Mouse (Mus musculus) lung, embryonic 15.5 days (tissue): Measurements from ENCODE around the gene Hoxa11. TPM values are rescaled to one million over a fixed set of nuclear protein-coding genes. Genes with fewer than 3 reads are reported as not detected.

Experiments
- ATAC-seq: fragments of 200-750 bp; cut with Nextera tagmentation; 2 replicates; pipeline ENCODE4 v1.8.0; 2017; ENCODE audit warnings: moderate number of reproducible peaks, borderline replicate concordance; ENCODE audit not compliant: low FRiP score, low TSS enrichment; ENCODE audit errors: extremely low read depth
- H3K27ac ChIP-seq: fragments of 300-500 bp; sonication (generic); 2 replicates; pipeline ENCODE4 v1.5.1; 2015; ENCODE audit warnings: moderate library complexity, mild to moderate bottlenecking, inconsistent platforms
- H3K27me3 ChIP-seq: fragments of 300-500 bp; sonication (generic); 2 replicates; pipeline ENCODE4 v1.6.1; 2015; ENCODE audit warnings: inconsistent platforms
- H3K36me3 ChIP-seq: fragments of 300-500 bp; sonication (generic); 2 replicates; pipeline ENCODE4 v1.6.1; 2015; ENCODE audit warnings: inconsistent platforms
- H3K4me1 ChIP-seq: fragments of 300-500 bp; sonication (generic); 2 replicates; pipeline ENCODE4 v1.6.1; 2015; ENCODE audit warnings: inconsistent platforms
- H3K4me2 ChIP-seq: fragments of 300-500 bp; sonication (generic); 2 replicates; pipeline ENCODE4 v1.6.1; 2015; ENCODE audit warnings: inconsistent platforms, mild to moderate bottlenecking, moderate library complexity
- H3K4me3 ChIP-seq: fragments of 300-500 bp; sonication (generic); 2 replicates; pipeline ENCODE4 v1.5.1; 2015; ENCODE audit warnings: mild to moderate bottlenecking, inconsistent platforms
- H3K9ac ChIP-seq: fragments of 300-500 bp; sonication (generic); 2 replicates; pipeline ENCODE4 v1.6.1; 2015; ENCODE audit warnings: inconsistent platforms
- H3K9me3 ChIP-seq: fragments of 300-500 bp; sonication (generic); 2 replicates; pipeline ENCODE4 v1.6.1; 2016; ENCODE audit warnings: inconsistent platforms
- WGBS: fragments of 180-500 bp; shearing (Covaris S2); methylation state at CpG from one replicate; pipeline ENCODE4 v1.1.7; 2015; 5-methylcytosine and 5-hydroxymethylcytosine counted together
- polyA plus RNA-seq: library from polyadenylated mRNA; unstranded; fragments of >200 nt; fragmentation: Nextera tagmentation; extraction: Ambion mirVana; gene quantifications from 2 replicates; pipeline ENCODE4 v1.2.1, GENCODE M21; 2015

Hoxa11 gene
- polyA plus RNA-seq, 1 experiment from 2014 or later, result not detected

DNA sequence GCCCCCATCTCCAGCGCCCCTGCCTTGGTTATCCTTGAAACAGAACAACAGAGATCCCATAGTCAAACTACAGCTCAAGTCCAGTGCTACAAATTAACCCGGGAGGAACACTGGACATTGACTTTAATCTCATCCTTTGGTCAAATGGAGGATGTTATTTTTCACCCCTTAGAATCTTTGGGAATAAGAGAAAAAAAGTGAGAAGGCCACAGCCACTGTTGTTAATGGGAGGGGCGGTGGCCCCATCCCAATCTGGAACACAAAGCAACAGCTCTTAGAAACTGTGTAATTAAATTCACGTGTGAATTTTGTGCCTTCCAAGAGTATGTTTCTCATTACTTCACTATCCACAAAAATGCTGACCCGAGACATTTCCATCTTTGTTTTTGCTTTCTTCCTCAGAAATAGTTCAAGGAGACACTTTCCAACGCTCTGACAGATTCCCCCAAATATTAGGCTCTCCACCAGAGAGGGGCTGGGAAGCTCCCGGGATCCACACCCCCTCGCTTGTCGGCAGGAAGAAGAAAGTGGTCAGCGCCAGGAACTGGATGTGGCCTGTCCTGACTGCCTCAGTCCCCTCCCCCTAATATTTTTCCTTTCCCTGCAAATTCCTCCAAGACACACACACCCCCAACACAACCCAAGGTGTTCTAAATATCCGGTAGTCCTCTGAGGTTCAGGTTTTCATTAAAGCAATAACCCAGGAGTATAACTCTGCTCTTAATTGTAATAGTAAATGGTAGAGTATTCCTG is 18.0 kb downstream of the Hoxa11 start:
- peaks cover 97% of the 10 kb centered on the region for H3K27me3 ChIP-seq
- ATAC-seq, result no peak
- H3K36me3 ChIP-seq, result no peaks in the 10 kb centered on the region
- no peak overlapping the region for H3K4me2 ChIP-seq
- no peak overlapping the region for H3K27ac ChIP-seq
- H3K9ac ChIP-seq, result no peak overlapping the region
- H3K4me1 ChIP-seq, result peaks cover 12% of the 10 kb centered on the region
- H3K9me3 ChIP-seq, result no peaks in the 10 kb centered on the region
- H3K4me3 ChIP-seq, result no peak overlapping the region
- 6% methylated on average over 11 of the region's 11 CpGs for WGBS

DNA sequence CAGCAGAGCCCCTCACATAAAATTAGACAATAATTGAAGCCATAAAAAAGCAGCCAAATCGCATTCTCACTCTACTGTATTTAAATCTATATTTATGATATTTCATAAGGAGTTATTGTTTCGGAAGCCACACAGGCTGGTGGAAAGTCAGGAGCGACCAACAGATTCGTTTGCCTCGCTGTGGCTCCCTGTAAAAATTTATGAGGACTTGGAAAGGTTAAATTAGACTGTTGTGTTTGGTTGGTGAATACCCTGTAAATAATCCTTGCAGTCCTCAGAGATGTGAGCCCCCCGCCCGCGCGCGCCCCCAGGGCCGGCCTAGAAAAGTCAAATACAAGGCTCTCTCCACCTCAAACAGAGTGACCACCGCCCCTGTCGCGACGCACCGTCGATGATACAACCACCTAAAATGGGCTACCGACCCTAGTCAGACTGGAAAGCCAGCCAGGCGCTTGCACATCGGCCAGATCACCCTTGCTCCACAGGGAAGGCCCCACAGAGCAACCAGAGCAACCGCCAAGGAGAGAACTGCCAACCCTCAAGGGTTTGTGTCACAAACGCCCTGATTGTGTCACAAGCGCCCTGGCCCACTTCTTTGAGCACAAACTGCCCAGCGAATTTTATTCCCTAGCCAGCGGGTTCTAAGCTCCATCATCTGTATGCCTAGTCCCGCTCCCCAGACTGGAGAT is 18.9 kb downstream of the Hoxa11 start:
- Histone ChIP-seq H3K4me1 (peaks cover 17% of the 10 kb centered on the region), H3K27me3 (peaks cover 97% of the 10 kb centered on the region), H3K9ac (no peak overlapping the region), H3K4me2 (0 out of 2 replicates have a peak overlapping the region, but pooled peaks have one; percentile 41), H3K4me3 (0 out of 2 replicates have a peak overlapping the region, but pooled peaks have one; percentile 21), H3K9me3 (no peaks in the 10 kb centered on the region), H3K27ac (no peak overlapping the region), H3K36me3 (no peaks in the 10 kb centered on the region)
- ATAC-seq, result no peak
- 4% methylated on average over 26 of the region's 26 CpGs for WGBS

DNA sequence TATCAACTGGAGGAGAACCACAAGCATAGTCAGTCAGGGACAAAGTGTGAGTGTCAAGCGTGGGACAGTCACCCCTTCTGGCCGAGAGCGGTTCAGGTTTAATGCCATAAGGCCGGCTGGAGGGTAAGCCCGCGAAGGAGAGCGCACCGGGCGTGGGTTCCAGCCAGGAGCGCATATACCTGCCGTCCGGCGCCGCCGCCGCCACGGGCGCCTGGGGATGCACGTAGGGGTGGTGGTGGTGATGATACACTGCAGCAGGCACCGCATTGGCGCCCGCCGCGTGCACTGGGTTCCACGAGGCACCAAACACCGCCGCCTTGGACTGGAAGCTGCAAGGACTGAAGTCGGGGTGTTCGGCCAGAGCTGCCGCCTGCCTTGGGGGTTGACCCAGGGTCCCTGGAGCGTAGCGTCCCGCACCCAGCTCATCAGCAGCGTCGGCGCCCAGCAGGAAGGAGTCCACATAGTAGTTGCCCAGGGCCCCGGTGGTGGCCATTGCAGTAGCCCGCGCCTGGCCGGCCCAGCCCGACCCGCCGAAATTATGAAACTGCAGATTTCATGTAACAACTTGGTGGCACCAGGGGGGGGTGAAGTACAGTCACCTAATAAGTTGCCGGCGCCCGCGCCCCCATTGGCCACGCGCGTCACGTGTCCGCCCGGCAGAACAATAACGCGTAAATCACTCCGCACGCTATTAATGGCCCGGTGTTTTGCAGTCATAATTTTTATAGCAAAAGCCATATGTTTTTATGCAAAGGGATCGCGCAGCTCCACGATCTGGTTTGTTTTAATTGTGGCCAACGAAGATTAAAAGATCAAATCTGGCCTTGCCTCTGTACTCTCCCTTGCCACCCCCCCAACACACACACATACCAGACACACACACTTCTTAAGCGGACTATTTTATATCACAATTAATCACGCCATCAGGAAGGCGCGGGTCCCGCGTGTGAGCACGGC is 19.7 kb downstream of the Hoxa11 start:
- H3K9ac ChIP-seq, result no peak overlapping the region
- H3K9me3 ChIP-seq, result no peaks in the 10 kb centered on the region
- H3K4me2 ChIP-seq, result peak overlapping the region; percentile 41
- 1% methylated on average over 68 of the region's 69 CpGs for WGBS
- ATAC-seq, result no peak
- H3K4me1 ChIP-seq, result peaks cover 22% of the 10 kb centered on the region
- peaks cover 98% of the 10 kb centered on the region for H3K27me3 ChIP-seq
- H3K27ac ChIP-seq, result no peak overlapping the region
- no peaks in the 10 kb centered on the region for H3K36me3 ChIP-seq
- H3K4me3 ChIP-seq, result peak overlapping the region; percentile 21

DNA sequence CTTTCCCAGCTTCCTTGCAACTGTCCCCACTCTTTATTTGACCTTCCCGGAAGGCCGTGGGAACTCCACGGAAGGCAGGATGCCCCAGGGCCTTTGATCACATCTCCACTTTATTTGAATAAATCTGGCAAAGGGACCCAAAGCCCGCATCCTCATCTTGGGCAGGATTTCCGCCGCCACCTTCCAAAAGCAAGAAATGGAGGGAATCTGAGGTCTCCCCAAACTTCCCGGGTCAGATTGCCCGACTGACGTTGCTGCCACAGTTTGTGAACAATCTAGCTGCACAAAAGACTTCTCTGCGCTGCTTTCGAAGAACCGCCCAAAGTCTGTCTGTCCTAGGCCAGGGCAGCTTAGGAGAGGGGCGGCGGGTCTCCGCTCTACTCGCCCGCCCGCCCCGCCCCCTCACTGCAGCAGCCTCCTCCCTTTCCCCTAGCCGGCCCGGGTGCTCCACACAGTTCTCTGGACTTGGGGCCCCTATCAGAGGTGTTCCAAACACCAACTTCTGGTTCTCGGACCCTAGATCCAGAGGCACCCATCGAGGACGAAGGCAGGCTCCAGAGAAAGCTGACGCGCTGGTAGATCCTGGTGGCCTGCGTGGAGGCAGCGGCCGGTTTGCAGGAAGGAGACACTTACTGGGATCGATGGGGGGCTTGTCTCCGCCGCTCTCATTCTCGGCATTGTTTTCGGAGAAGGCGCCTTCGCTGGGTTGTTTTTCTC is 20.6 kb downstream of the Hoxa11 start:
- Histone ChIP-seq H3K4me1 (peaks cover 19% of the 10 kb centered on the region), H3K4me2 (peak overlapping the region; percentile 41), H3K9me3 (no peaks in the 10 kb centered on the region), H3K9ac (no peak overlapping the region), H3K27me3 (peaks cover 98% of the 10 kb centered on the region), H3K4me3 (peak overlapping the region; percentile 21; the same call in 1 of the 2 replicates), H3K36me3 (no peaks in the 10 kb centered on the region), H3K27ac (no peak overlapping the region)
- WGBS, result 2% methylated on average over 36 of the region's 36 CpGs
- ATAC-seq, result no peak

DNA sequence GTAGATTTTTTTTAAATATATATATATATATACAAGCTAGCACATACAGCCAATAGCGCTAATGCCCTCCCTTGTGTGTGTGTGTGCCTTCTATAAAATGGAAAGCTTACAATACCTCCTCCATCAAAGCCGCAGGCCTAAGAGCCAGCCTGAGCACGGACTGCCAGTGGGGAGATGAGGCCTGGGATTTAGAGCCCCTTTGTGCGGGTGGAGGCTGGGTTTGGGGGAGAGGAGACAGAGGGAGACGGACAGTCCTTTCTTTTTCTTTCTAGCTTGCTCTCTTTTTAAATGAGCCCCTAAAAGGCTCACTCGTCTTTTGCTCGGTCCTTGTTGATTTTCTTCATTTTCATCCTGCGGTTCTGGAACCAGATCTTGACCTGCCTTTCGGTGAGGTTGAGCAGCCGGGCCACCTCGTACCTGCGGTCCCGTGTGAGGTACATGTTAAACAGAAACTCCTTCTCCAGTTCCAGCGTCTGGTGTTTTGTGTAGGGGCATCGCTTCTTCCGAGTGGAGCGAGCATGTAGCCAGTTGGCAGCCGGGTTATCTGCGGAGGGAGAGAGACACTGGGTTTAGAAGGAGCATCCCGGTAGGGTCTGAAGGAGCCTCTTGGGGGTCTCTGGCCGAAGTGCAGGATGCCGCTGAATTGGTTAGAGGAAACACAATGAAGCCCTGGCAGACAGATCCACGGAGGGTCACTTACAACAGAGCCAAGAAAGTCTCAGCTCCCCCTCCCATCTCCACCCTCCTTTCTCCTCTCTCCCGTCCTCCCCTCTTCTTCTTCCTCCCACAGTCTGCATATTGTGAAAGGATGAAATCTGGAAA is 21.5 kb downstream of the Hoxa11 start:
- WGBS, result 18% methylated on average over 24 of the region's 24 CpGs
- H3K9ac ChIP-seq, result no peak overlapping the region
- H3K27ac ChIP-seq, result no peak overlapping the region
- H3K27me3 ChIP-seq, result peaks cover 98% of the 10 kb centered on the region
- H3K4me3 ChIP-seq, result no peak overlapping the region
- H3K4me1 ChIP-seq, result peaks cover 19% of the 10 kb centered on the region
- ATAC-seq, result no peak
- H3K4me2 ChIP-seq, result no peak overlapping the region
- no peaks in the 10 kb centered on the region for H3K9me3 ChIP-seq
- H3K36me3 ChIP-seq, result no peaks in the 10 kb centered on the region

DNA sequence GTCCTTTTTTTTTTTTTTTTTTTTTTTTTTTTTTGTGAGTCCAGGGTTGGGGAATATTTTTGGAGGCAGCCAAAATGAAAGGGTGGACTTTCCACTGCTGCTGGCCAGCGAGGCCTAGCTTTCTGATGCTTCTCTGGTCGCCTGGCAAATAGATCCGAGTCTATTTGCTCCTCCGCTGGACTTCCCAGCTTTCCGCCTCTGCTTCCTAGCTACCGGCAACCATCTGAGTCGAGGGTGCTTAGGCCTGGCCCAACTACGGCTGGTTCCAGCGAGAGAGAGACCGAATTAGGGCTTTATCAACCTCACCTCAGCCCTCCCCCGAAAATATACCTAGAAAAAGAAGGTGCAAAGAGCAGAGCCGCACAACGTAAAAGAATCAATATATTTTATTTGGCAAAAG is 22.9 kb downstream of the Hoxa11 start:
- Histone ChIP-seq H3K27ac (no peak overlapping the region), H3K9ac (no peak overlapping the region), H3K4me3 (no peak overlapping the region), H3K9me3 (no peaks in the 10 kb centered on the region), H3K27me3 (peaks cover 99% of the 10 kb centered on the region), H3K4me2 (no peak overlapping the region), H3K4me1 (peaks cover 20% of the 10 kb centered on the region), H3K36me3 (no peaks in the 10 kb centered on the region)
- WGBS, result 47% methylated on average over 13 of the region's 13 CpGs
- no peak for ATAC-seq

DNA sequence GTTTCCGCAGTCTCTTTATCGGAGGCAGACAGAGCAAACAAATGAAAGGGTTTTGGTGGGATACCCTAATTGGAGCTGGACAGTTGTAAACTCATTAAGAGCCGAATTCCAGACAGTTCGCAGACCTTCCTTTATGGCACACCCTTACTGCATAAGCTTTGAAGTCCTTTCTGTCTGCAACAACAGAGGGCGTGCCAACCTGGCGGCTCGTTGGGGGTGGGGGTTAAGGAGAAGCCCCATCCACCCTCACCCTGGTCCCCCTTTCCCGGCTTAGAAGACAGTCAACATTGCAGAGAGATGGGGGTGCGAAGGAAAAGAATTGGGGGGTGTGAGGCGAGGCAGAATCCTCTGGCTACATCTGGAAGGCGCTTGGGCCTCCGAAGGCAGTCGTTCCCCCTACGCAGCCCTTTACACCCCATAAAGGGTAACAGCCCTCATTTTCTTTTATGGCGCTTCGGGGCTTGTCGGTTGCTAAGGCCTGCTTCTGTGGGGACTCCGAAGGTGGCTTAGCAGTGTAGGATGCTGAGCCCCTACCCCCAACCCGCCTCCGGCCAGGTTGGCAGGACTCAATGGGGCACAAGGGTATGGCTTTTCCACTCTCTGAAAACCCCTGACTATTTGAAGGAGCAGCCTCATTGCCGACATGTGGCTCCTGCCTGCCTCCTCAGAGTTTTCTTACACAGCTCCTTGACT is 23.5 kb downstream of the Hoxa11 start:
- Histone ChIP-seq H3K27me3 (peaks cover 99% of the 10 kb centered on the region), H3K27ac (no peak overlapping the region), H3K4me1 (peaks cover 26% of the 10 kb centered on the region), H3K4me2 (peak overlapping the region; percentile 92), H3K9ac (no peak overlapping the region), H3K4me3 (peak overlapping the region; percentile 56), H3K36me3 (no peaks in the 10 kb centered on the region), H3K9me3 (no peaks in the 10 kb centered on the region)
- ATAC-seq, result no peak
- WGBS, result 25% methylated on average over 21 of the region's 21 CpGs

DNA sequence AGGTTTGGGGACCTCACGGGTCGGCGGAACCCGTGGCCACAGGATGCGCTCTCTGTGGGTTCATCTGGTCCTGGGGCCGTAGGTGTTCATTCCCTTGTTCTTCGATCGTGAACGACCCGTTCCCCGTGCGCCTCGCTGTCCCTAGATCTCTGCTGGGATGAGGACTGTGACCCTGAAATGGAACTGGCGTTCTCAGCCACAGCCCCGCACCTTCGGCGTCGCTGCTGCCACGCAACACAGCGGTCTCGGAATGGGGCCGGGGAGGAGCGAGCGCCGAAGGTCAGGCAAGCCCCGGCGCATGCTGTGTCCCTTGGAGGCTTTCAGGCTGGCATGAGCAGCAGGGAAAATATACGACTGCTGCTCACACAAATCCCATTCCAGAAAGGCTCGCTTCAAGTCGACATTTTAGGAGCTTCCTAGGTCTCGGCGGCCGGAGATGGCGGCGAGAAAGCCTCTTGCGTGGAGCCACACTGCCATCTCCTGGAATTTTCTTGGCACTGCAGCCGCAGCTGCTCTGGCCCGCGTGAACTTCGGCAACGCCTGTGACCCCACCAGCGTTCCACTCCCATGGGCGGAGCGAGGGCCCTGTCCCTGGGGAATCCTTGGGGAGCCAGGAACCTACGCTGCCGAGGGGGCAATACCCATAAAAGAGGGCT is 24.1 kb downstream of the Hoxa11 start, which contains the start of gene Hoxa7:
Gene Hoxa7 (minus strand): TSS at position 518 of the 656 bp plus-strand sequence.
- peaks cover 32% of the 10 kb centered on the region for H3K4me1 ChIP-seq
- peak within 1 kb of the TSS; percentile 56 for H3K4me3 ChIP-seq
- H3K9ac ChIP-seq, result peak within 1 kb of the TSS; percentile 60
- H3K4me2 ChIP-seq, result peak within 1 kb of the TSS; percentile 92
- 3% methylated on average over 46 of the region's 46 CpGs for WGBS
- H3K9me3 ChIP-seq, result no peaks in the 10 kb centered on the region
- no peaks in the 10 kb centered on the region for H3K36me3 ChIP-seq
- ATAC-seq, result peak; percentile 58; the same call in 1 of the 2 replicates
- no peak within 1 kb of the TSS for H3K27ac ChIP-seq
- H3K27me3 ChIP-seq, result peaks cover 99% of the 10 kb centered on the region

DNA sequence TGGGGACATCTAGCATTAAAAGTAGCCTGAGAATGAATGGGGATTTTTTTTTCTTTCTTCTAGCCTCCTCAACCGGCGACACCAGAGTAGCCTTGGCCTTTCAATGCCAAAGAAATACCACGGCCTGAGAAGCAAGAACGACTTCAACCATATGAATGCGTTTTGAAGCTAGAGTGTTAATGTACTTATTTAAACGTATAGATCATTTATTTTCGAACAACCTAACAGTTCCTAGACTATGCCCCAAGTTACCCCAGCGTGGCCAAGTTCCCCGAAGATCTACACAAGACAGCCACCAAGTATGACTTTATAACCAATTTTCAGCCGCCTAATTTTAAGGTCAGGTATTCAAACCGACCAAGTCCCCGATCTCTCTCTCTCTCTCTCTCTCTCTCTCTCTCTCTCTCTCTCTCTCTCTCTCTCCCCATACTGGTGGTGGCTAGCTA is 24.7 kb downstream of the Hoxa11 start:
- ATAC-seq, result no peak
- WGBS, result 23% methylated on average over 12 of the region's 12 CpGs
- H3K4me1 ChIP-seq, result peaks cover 31% of the 10 kb centered on the region
- no peaks in the 10 kb centered on the region for H3K36me3 ChIP-seq
- no peak overlapping the region for H3K27ac ChIP-seq
- no peak overlapping the region for H3K9ac ChIP-seq
- H3K9me3 ChIP-seq, result no peaks in the 10 kb centered on the region
- peak overlapping the region; percentile 56 for H3K4me3 ChIP-seq
- peak overlapping the region; percentile 92 for H3K4me2 ChIP-seq
- H3K27me3 ChIP-seq, result peaks cover 99% of the 10 kb centered on the region
